Mouse (Mus musculus): ENCODE measurements around the gene Brpf1. TPM values are rescaled to one million over a fixed set of nuclear protein-coding genes. Genes with fewer than 3 reads are reported as not detected.

Gene Brpf1
- polyA plus RNA-seq, 1 experiment from 2014 or later: 16.1 TPM

- ATAC-seq (ENCODE audit: insufficient number of reproducible peaks, low FRiP score, low TSS enrichment, low read depth): no peak
- Histone ChIP-seq H3K4me1 (peaks cover 25% of the 10 kb centered on the region), H3K9me3 (no peaks in the 10 kb centered on the region), H3K27me3 (no peaks in the 10 kb centered on the region), H3K36me3 (peaks cover 38% of the 10 kb centered on the region), H3K4me2 (peak overlapping the region; percentile 52), H3K27ac (no peak overlapping the region), H3K9ac (no peak overlapping the region; the same call in 1 of the 2 replicates), H3K4me3 (peak overlapping the region; percentile 60; the same call in 1 of the 2 replicates)
- 54% methylated on average over 3 of the region's 7 CpGs for WGBS
Observed at GRCm38 (mm10) chr6:113342297-113342696, 35.4 kb downstream of the Brpf1 start.

GRCm38 (mm10) chr6:113343177-113344092, 36.5 kb downstream of the Brpf1 start, which contains the start of gene Camk1:
Gene Camk1 (minus strand): TSS chr6:113343984.
- peak within 1 kb of the TSS; percentile 52 for H3K4me2 ChIP-seq
- ATAC-seq (ENCODE audit: insufficient number of reproducible peaks, low FRiP score, low TSS enrichment, low read depth): peak; percentile 82
- no peaks in the 10 kb centered on the region for H3K27me3 ChIP-seq
- peaks cover 26% of the 10 kb centered on the region for H3K36me3 ChIP-seq
- 14% methylated on average over 32 of the region's 32 CpGs for WGBS
- peak within 1 kb of the TSS; percentile 51 for H3K27ac ChIP-seq
- peak within 1 kb of the TSS; percentile 60 for H3K4me3 ChIP-seq
- no peaks in the 10 kb centered on the region for H3K9me3 ChIP-seq
- H3K4me1 ChIP-seq: peaks cover 25% of the 10 kb centered on the region
- H3K9ac ChIP-seq: peak within 1 kb of the TSS; percentile 72

- peak overlapping the region; percentile 51; the same call in 1 of the 2 replicates for H3K27ac ChIP-seq
- peak overlapping the region; percentile 52 for H3K4me2 ChIP-seq
- H3K27me3 ChIP-seq: no peaks in the 10 kb centered on the region
- H3K9me3 ChIP-seq: no peaks in the 10 kb centered on the region
- peak overlapping the region; percentile 60 for H3K4me3 ChIP-seq
- H3K4me1 ChIP-seq: peaks cover 25% of the 10 kb centered on the region
- peaks cover 18% of the 10 kb centered on the region for H3K36me3 ChIP-seq
- no peak for ATAC-seq (ENCODE audit: insufficient number of reproducible peaks, low FRiP score, low TSS enrichment, low read depth)
- 39% methylated on average over 2 of the region's 2 CpGs for WGBS
- peak overlapping the region; percentile 72; the same call in 1 of the 2 replicates for H3K9ac ChIP-seq
Observed at GRCm38 (mm10) chr6:113344321-113344720, 37.4 kb downstream of the Brpf1 start.

GRCm38 (mm10) chr6:113346897-113347296, 40.0 kb downstream of the Brpf1 start:
- Histone ChIP-seq H3K4me2 (no peak overlapping the region), H3K9ac (no peak overlapping the region), H3K4me3 (no peak overlapping the region), H3K9me3 (no peaks in the 10 kb centered on the region), H3K36me3 (no peaks in the 10 kb centered on the region), H3K4me1 (peaks cover 21% of the 10 kb centered on the region), H3K27me3 (no peaks in the 10 kb centered on the region), H3K27ac (no peak overlapping the region)
- no peak for ATAC-seq (ENCODE audit: insufficient number of reproducible peaks, low FRiP score, low TSS enrichment, low read depth)
- 74% methylated on average over 4 of the region's 4 CpGs for WGBS

- no peaks in the 10 kb centered on the region for H3K9me3 ChIP-seq
- no peak overlapping the region for H3K4me3 ChIP-seq
- H3K4me2 ChIP-seq: no peak overlapping the region
- no peak for ATAC-seq (ENCODE audit: insufficient number of reproducible peaks, low FRiP score, low TSS enrichment, low read depth)
- H3K36me3 ChIP-seq: no peaks in the 10 kb centered on the region
- no peaks in the 10 kb centered on the region for H3K4me1 ChIP-seq
- H3K27ac ChIP-seq: no peak overlapping the region
- H3K27me3 ChIP-seq: no peaks in the 10 kb centered on the region
- H3K9ac ChIP-seq: no peak overlapping the region
Observed at GRCm38 (mm10) chr6:113350538-113350937, 43.6 kb downstream of the Brpf1 start.

GRCm38 (mm10) chr6:113351161-113351560, 44.2 kb downstream of the Brpf1 start:
- H3K27ac ChIP-seq: no peak overlapping the region
- no peaks in the 10 kb centered on the region for H3K4me1 ChIP-seq
- no peak for ATAC-seq (ENCODE audit: insufficient number of reproducible peaks, low FRiP score, low TSS enrichment, low read depth)
- H3K36me3 ChIP-seq: no peaks in the 10 kb centered on the region
- no peaks in the 10 kb centered on the region for H3K27me3 ChIP-seq
- H3K9ac ChIP-seq: no peak overlapping the region
- H3K9me3 ChIP-seq: no peaks in the 10 kb centered on the region
- 95% methylated on average over 1 of the region's 1 CpGs for WGBS
- no peak overlapping the region for H3K4me2 ChIP-seq
- H3K4me3 ChIP-seq: no peak overlapping the region

- H3K4me1 ChIP-seq: no peaks in the 10 kb centered on the region
- H3K4me2 ChIP-seq: no peak overlapping the region
- no peak overlapping the region for H3K4me3 ChIP-seq
- no peaks in the 10 kb centered on the region for H3K36me3 ChIP-seq
- H3K27ac ChIP-seq: no peak overlapping the region
- no peaks in the 10 kb centered on the region for H3K27me3 ChIP-seq
- H3K9ac ChIP-seq: no peak overlapping the region
- no peak for ATAC-seq (ENCODE audit: insufficient number of reproducible peaks, low FRiP score, low TSS enrichment, low read depth)
- WGBS: 52% methylated on average over 10 of the region's 10 CpGs
- no peaks in the 10 kb centered on the region for H3K9me3 ChIP-seq
Observed at GRCm38 (mm10) chr6:113351653-113352052, 44.7 kb downstream of the Brpf1 start.

GRCm38 (mm10) chr6:113352820-113353219, 45.9 kb downstream of the Brpf1 start:
- H3K9ac ChIP-seq: no peak overlapping the region
- no peak overlapping the region for H3K4me2 ChIP-seq
- H3K27me3 ChIP-seq: no peaks in the 10 kb centered on the region
- 58% methylated on average over 3 of the region's 3 CpGs for WGBS
- H3K27ac ChIP-seq: no peak overlapping the region
- H3K36me3 ChIP-seq: no peaks in the 10 kb centered on the region
- H3K9me3 ChIP-seq: no peaks in the 10 kb centered on the region
- H3K4me3 ChIP-seq: no peak overlapping the region
- no peak for ATAC-seq (ENCODE audit: insufficient number of reproducible peaks, low FRiP score, low TSS enrichment, low read depth)
- no peaks in the 10 kb centered on the region for H3K4me1 ChIP-seq

GRCm38 (mm10) chr6:113353696-113354095, 46.8 kb downstream of the Brpf1 start:
- Histone ChIP-seq H3K4me2 (no peak overlapping the region), H3K27me3 (no peaks in the 10 kb centered on the region), H3K4me1 (no peaks in the 10 kb centered on the region), H3K27ac (no peak overlapping the region), H3K9ac (no peak overlapping the region), H3K4me3 (no peak overlapping the region), H3K36me3 (no peaks in the 10 kb centered on the region), H3K9me3 (no peaks in the 10 kb centered on the region)
- ATAC-seq (ENCODE audit: insufficient number of reproducible peaks, low FRiP score, low TSS enrichment, low read depth): no peak
- 71% methylated on average over 3 of the region's 3 CpGs for WGBS

GRCm38 (mm10) chr6:113361476-113361875, 54.5 kb downstream of the Brpf1 start:
- Histone ChIP-seq H3K36me3 (0 out of 2 replicates have a peak, but pooled peaks cover 3% of the 10 kb centered on the region), H3K4me1 (no peaks in the 10 kb centered on the region), H3K27me3 (no peaks in the 10 kb centered on the region), H3K9ac (no peak overlapping the region), H3K9me3 (no peaks in the 10 kb centered on the region), H3K27ac (no peak overlapping the region), H3K4me3 (no peak overlapping the region), H3K4me2 (no peak overlapping the region)
- no peak for ATAC-seq (ENCODE audit: insufficient number of reproducible peaks, low FRiP score, low TSS enrichment, low read depth)
- 75% methylated on average over 4 of the region's 4 CpGs for whole genome bisulfite sequencing

- no peaks in the 10 kb centered on the region for H3K27me3 ChIP-seq
- H3K27ac ChIP-seq: no peak overlapping the region
- H3K4me3 ChIP-seq: no peak overlapping the region
- H3K4me1 ChIP-seq: no peaks in the 10 kb centered on the region
- H3K9me3 ChIP-seq: no peaks in the 10 kb centered on the region
- ATAC-seq (ENCODE audit: insufficient number of reproducible peaks, low FRiP score, low TSS enrichment, low read depth): no peak
- 95% methylated on average over 1 of the region's 1 CpGs for WGBS
- no peak overlapping the region for H3K9ac ChIP-seq
- peaks cover 10% of the 10 kb centered on the region for H3K36me3 ChIP-seq
- no peak overlapping the region for H3K4me2 ChIP-seq
Observed at GRCm38 (mm10) chr6:113362241-113362640, 55.3 kb downstream of the Brpf1 start.

GRCm38 (mm10) chr6:113364518-113365135, 57.7 kb downstream of the Brpf1 start:
- Histone ChIP-seq H3K4me3 (no peak overlapping the region), H3K27me3 (no peaks in the 10 kb centered on the region), H3K9me3 (no peaks in the 10 kb centered on the region), H3K36me3 (peaks cover 29% of the 10 kb centered on the region), H3K9ac (no peak overlapping the region), H3K27ac (no peak overlapping the region), H3K4me1 (no peaks in the 10 kb centered on the region), H3K4me2 (no peak overlapping the region)
- 66% methylated on average over 8 of the region's 8 CpGs for WGBS
- ATAC-seq (ENCODE audit: insufficient number of reproducible peaks, low FRiP score, low TSS enrichment, low read depth): no peak
